Mouse (Mus musculus): ENCODE data around the gene Aldh1a3. TPM values are rescaled to one million over a fixed set of nuclear protein-coding genes. Genes with fewer than 3 reads are reported as not detected.

Aldh1a3 gene
- polyA plus RNA-seq, 1 experiment from 2014 or later: 0.69 TPM

DNA sequence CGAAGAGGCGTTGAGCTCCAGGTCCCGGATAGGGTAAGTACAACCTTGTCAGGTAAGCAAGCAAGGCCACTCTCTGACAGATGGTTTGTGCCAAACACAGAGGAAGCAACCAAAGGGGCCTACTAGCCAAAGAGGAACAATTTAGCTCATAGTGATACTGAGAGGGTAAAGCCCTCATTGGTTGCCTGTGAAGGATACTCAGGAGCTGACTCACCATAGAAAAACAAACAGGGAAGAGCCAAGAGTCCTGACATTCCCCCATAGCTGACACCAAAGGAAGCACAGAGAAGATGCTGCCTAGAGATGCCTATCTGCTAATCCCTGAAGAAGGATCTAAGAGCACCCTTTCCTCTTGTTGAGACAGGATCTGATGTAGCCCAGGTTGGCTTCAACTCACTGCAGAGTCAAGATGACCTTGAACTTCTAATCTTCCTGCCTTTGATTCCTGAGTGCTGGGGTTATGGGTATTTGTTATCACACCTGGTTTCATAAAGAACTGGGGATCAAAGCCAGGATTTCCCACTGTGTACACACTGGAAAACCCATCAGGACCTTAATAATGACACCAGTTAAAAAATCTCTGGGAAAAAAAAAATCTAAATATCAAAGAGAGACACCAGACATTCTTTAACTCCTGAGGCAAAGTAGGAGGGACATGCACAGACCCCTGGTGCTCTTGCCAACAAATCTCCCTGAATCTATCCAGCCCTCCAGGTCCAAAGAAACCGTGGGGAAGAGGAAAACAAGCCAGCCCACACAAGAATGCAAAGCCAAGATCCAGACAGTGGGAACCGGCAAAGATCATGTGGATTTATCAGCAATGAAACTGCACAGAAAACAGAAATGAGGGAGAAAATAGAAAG, 58.0 kb downstream of the Aldh1a3 start:
- H3K4me2 ChIP-seq: no peak overlapping the region
- no peak overlapping the region for H3K9ac ChIP-seq
- no peaks in the 10 kb centered on the region for H3K9me3 ChIP-seq (replicated peaks)
- ATAC-seq (ENCODE audit: insufficient read depth): no peak
- 70% methylated on average over 5 of the region's 5 CpGs for WGBS (ENCODE audit: insufficient replicate concordance)
- no peak overlapping the region for H3K4me3 ChIP-seq (replicated peaks)
- H3K27me3 ChIP-seq: no peaks in the 10 kb centered on the region
- no peaks in the 10 kb centered on the region; the same call in 1 of the 2 replicates for H3K36me3 ChIP-seq (replicated peaks)
- no peak overlapping the region for H3K27ac ChIP-seq (replicated peaks)
- H3K4me1 ChIP-seq (replicated peaks): peaks cover 6% of the 10 kb centered on the region; the same call in 1 of the 2 replicates

DNA sequence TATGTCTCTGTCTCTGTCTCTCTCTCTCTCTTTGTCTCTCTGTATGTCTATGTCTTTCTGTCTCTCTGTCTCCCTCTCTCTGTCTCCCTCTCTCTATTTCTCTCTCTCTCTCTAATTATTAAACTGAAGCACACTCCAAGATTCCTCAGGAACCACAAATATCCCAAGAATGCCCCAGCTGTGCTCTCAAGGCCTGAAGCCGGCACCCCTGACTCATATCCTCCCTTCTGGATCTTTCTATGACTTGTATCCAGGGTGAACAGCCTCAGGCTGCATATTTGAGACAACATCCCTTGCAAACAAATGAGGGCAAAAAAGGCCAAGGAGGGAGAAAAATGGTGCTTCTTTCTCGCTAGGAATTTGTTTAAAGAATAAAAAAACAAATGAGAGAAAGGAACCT, 61.4 kb downstream of the Aldh1a3 start, which contains the start of gene Gm10974:
Gene Gm10974 (plus strand): TSS at position 2 of the 400 bp plus-strand sequence.
- peaks cover 6% of the 10 kb centered on the region; the same call in 1 of the 2 replicates for H3K4me1 ChIP-seq (replicated peaks)
- H3K4me3 ChIP-seq (replicated peaks): no peak within 1 kb of the TSS
- WGBS (ENCODE audit: insufficient replicate concordance): 47% methylated on average over 2 of the region's 2 CpGs
- no peak for ATAC-seq (ENCODE audit: insufficient read depth)
- no peaks in the 10 kb centered on the region for H3K27me3 ChIP-seq
- no peaks in the 10 kb centered on the region; the same call in 1 of the 2 replicates for H3K36me3 ChIP-seq (replicated peaks)
- H3K9ac ChIP-seq: no peak within 1 kb of the TSS
- no peaks in the 10 kb centered on the region for H3K9me3 ChIP-seq (replicated peaks)
- H3K4me2 ChIP-seq: no peak within 1 kb of the TSS
- H3K27ac ChIP-seq (replicated peaks): no peak within 1 kb of the TSS

DNA sequence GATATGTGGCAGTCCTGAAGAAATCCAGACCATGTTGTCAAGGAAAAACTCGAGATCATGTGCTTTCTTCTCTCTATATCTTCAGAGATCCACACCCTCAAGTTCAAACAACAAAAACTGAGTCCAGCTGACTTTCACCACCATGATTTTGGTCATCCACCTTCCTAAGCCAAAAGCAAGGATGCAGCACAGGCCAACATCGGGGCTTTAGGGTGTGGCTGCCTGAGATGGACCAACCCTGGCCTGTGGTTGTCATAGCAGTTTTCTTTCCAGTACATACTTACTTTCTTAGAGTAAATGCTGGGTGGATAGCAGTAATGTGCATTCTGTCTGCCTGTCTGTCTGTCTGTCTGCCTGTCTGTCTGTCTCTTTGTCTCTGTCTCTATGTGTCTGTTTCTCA, 61.9 kb downstream of the Aldh1a3 start:
- Histone ChIP-seq H3K4me1 (replicated peaks) (peaks cover 6% of the 10 kb centered on the region; the same call in 1 of the 2 replicates), H3K36me3 (replicated peaks) (peaks cover 3% of the 10 kb centered on the region; the same call in 1 of the 2 replicates), H3K27ac (replicated peaks) (no peak overlapping the region), H3K9ac (no peak overlapping the region), H3K4me2 (no peak overlapping the region), H3K4me3 (replicated peaks) (no peak overlapping the region), H3K9me3 (replicated peaks) (0 out of 2 replicates have a peak, but pooled peaks cover 1% of the 10 kb centered on the region), H3K27me3 (no peaks in the 10 kb centered on the region)
- 60% methylated on average over 2 of the region's 2 CpGs for WGBS (ENCODE audit: insufficient replicate concordance)
- ATAC-seq (ENCODE audit: insufficient read depth): no peak

DNA sequence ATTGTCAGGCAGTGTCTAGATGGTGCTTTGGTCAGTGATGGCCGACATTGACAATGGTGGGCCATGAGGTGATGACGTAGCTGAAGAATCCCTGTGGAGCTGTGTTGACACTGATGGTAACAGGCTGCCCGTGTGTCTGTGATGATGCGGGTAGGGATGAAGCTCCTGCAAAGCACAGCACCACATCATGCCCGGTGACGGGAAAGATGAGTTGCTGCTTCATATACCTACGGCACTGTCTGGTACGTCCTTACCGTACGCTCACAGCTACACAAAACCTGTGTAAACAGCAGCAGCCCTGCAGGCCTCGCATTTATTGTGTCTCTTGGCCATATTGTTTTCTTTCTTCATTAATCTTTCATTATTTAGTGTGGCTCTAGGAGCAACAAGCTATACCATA, 62.8 kb downstream of the Aldh1a3 start:
- no peak for ATAC-seq (ENCODE audit: insufficient read depth)
- no peak overlapping the region for H3K9ac ChIP-seq
- H3K4me1 ChIP-seq (replicated peaks): 0 out of 2 replicates have a peak, but pooled peaks cover 3% of the 10 kb centered on the region
- H3K9me3 ChIP-seq (replicated peaks): 0 out of 2 replicates have a peak, but pooled peaks cover 4% of the 10 kb centered on the region
- no peaks in the 10 kb centered on the region for H3K27me3 ChIP-seq
- no peak overlapping the region for H3K4me2 ChIP-seq
- H3K4me3 ChIP-seq (replicated peaks): no peak overlapping the region
- H3K27ac ChIP-seq (replicated peaks): no peak overlapping the region
- 85% methylated on average over 11 of the region's 11 CpGs for WGBS (ENCODE audit: insufficient replicate concordance)
- H3K36me3 ChIP-seq (replicated peaks): peaks cover 8% of the 10 kb centered on the region; the same call in 1 of the 2 replicates

DNA sequence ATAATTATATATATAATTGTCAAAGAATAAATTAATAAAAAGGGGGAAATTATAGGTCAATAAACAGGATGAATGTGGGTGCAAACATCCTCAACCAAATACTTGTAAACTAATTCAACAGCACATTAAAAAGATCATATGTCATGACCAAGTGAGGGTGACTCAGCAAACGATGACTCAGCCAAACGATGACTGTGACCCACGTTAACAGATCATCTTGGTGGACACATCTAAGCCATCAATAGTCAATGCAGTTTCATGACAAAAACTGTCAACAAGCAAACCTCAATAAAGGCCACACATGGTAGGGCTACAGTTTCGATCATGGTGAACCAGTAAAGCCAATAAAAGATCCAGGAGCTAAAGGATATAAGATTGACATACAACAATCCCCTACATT, 68.3 kb downstream of the Aldh1a3 start:
- Histone ChIP-seq H3K4me2 (no peak overlapping the region), H3K4me1 (replicated peaks) (peaks cover 8% of the 10 kb centered on the region), H3K27ac (replicated peaks) (no peak overlapping the region), H3K9me3 (replicated peaks) (0 out of 2 replicates have a peak, but pooled peaks cover 4% of the 10 kb centered on the region), H3K36me3 (replicated peaks) (0 out of 2 replicates have a peak, but pooled peaks cover 8% of the 10 kb centered on the region), H3K4me3 (replicated peaks) (no peak overlapping the region), H3K27me3 (no peaks in the 10 kb centered on the region), H3K9ac (no peak overlapping the region)
- WGBS (ENCODE audit: insufficient replicate concordance): 63% methylated on average over 4 of the region's 4 CpGs
- ATAC-seq (ENCODE audit: insufficient read depth): no peak

DNA sequence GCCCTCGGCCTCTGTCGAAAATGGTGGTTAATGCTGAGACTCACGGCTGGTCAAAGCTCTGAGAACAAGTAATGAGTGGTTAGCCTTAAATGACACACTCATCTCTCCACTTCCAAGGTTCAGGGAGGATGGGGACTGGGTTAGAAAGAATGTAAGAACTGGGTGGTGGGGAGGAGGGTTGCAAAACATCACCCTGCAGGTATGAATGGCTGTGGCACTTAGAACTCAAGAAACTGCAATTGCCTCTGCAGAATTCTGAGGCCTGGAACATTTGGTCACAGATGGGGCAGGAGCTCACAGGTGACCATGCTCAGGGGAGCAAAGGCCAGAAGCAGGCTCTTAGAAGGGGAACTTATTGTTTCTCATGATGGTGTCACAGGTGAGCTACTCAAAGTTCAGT, 68.9 kb downstream of the Aldh1a3 start:
- H3K9ac ChIP-seq: no peak overlapping the region
- WGBS (ENCODE audit: insufficient replicate concordance): 73% methylated on average over 3 of the region's 3 CpGs
- H3K36me3 ChIP-seq (replicated peaks): 0 out of 2 replicates have a peak, but pooled peaks cover 8% of the 10 kb centered on the region
- H3K4me3 ChIP-seq (replicated peaks): no peak overlapping the region
- no peak for ATAC-seq (ENCODE audit: insufficient read depth)
- peaks cover 8% of the 10 kb centered on the region for H3K4me1 ChIP-seq (replicated peaks)
- no peaks in the 10 kb centered on the region for H3K27me3 ChIP-seq
- H3K4me2 ChIP-seq: no peak overlapping the region
- no peak overlapping the region for H3K27ac ChIP-seq (replicated peaks)
- H3K9me3 ChIP-seq (replicated peaks): 0 out of 2 replicates have a peak, but pooled peaks cover 4% of the 10 kb centered on the region

DNA sequence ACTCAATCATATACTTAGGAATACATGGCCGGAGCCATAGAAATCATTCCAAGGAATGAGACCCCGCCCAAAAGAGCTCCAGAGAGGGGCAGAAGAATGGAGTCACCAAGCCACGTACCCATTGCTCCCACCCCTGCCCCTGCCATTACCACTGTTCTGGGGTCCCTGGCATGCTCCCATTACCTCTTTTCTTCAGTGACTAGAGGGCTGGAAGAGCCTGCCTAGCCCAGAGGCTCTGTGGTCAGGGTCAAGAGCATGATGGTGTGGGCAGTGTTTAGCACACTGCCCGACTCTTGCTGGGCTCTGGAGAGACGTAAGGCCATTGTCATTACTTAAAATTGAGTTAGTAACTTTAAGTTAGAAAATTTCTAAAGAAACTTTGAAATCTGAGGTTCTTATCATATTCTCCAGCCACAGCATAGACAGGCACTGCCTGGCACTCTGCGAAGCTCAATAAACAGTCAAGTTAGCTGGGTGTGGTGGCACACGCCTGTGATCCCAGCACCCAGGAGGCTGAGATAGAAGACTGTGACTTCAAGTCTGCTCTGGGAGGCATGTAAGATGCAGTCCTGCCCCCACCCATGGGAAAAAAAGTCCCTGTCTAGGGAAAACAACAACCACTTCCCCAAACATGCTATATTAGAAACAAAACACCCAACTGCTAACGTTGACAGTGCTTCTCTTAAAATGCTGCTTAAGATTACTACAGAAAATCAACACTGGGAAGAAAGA, 71.4 kb downstream of the Aldh1a3 start:
- WGBS (ENCODE audit: insufficient replicate concordance): 51% methylated on average over 8 of the region's 8 CpGs
- Histone ChIP-seq H3K4me3 (replicated peaks) (no peak overlapping the region), H3K36me3 (replicated peaks) (0 out of 2 replicates have a peak, but pooled peaks cover 8% of the 10 kb centered on the region), H3K9ac (no peak overlapping the region), H3K27ac (replicated peaks) (no peak overlapping the region), H3K27me3 (no peaks in the 10 kb centered on the region), H3K4me1 (replicated peaks) (peaks cover 8% of the 10 kb centered on the region), H3K9me3 (replicated peaks) (0 out of 2 replicates have a peak, but pooled peaks cover 4% of the 10 kb centered on the region), H3K4me2 (no peak overlapping the region)
- peak; percentile 70 for ATAC-seq (ENCODE audit: insufficient read depth)

DNA sequence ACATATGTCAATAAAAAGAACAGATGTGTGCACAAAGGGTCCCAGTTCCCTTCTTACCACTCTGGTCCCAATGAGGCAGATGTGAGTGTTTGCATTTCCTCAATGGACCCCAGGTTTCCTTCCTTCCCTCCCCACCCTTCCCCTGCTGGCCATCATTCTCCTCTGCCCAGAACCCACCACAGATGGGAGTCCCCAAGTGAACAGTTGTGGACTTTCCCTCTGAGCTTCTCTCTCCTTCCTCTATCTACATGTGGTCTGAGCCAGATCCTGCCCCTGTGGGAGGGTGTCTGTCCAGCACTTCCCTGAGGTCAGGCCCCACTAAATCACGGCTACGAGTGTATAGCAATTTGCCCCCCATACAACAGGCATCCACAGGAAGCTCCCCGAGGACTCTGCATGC, 72.4 kb downstream of the Aldh1a3 start:
- Histone ChIP-seq H3K9ac (no peak overlapping the region), H3K4me1 (replicated peaks) (peaks cover 8% of the 10 kb centered on the region), H3K4me2 (no peak overlapping the region), H3K27me3 (no peaks in the 10 kb centered on the region), H3K4me3 (replicated peaks) (no peak overlapping the region), H3K9me3 (replicated peaks) (no peaks in the 10 kb centered on the region), H3K27ac (replicated peaks) (no peak overlapping the region), H3K36me3 (replicated peaks) (0 out of 2 replicates have a peak, but pooled peaks cover 1% of the 10 kb centered on the region)
- ATAC-seq (ENCODE audit: insufficient read depth): no peak
- 52% methylated on average over 3 of the region's 3 CpGs for WGBS (ENCODE audit: insufficient replicate concordance)

DNA sequence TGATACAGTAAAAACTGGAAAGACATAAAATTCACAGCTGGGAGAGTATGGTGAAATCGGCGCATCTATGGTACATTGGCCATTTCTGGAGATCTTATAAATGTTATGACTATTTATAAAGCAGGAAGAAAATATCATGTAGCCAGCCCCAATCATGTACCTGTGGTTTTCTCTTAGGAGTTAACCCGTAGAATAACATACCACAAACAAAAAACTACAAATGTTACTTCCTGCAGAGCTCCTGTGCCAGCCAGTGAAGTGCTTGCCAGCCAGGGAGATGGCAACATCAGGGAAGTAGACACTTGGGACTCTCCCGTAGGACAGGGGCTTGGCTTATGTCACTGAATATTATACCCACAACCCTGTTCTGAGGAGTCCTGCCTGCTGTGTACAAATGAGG, 76.2 kb downstream of the Aldh1a3 start:
- ATAC-seq (ENCODE audit: insufficient read depth): no peak
- H3K36me3 ChIP-seq (replicated peaks): no peaks in the 10 kb centered on the region
- H3K9me3 ChIP-seq (replicated peaks): no peaks in the 10 kb centered on the region
- no peak overlapping the region for H3K4me3 ChIP-seq (replicated peaks)
- no peak overlapping the region for H3K4me2 ChIP-seq
- 62% methylated on average over 4 of the region's 4 CpGs for WGBS (ENCODE audit: insufficient replicate concordance)
- no peak overlapping the region for H3K27ac ChIP-seq (replicated peaks)
- H3K9ac ChIP-seq: no peak overlapping the region
- peaks cover 11% of the 10 kb centered on the region for H3K4me1 ChIP-seq (replicated peaks)
- H3K27me3 ChIP-seq: no peaks in the 10 kb centered on the region

DNA sequence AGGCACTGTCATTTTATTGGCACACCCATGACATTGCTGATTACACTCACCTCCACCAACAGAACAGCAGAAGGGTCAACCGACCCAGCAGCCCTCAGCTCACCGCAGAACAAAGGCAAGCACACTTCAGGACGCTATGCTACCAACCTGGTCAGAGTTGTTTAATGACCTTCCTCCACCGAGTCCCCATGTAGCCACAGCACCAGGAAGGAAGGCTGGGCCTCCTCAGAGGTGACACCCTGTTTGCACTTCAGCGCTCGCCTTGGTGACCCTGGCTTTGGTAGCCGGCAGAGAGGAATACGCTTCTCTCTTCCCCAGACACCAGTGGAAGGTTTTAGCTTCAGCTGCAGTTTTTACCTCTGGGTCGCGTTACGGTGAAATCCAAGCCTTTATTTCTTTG, 77.6 kb downstream of the Aldh1a3 start:
- no peak overlapping the region for H3K4me3 ChIP-seq (replicated peaks)
- no peaks in the 10 kb centered on the region for H3K27me3 ChIP-seq
- H3K9me3 ChIP-seq (replicated peaks): no peaks in the 10 kb centered on the region
- no peak for ATAC-seq (ENCODE audit: insufficient read depth)
- no peaks in the 10 kb centered on the region for H3K36me3 ChIP-seq (replicated peaks)
- 57% methylated on average over 11 of the region's 11 CpGs for WGBS (ENCODE audit: insufficient replicate concordance)
- no peak overlapping the region for H3K9ac ChIP-seq
- no peak overlapping the region for H3K27ac ChIP-seq (replicated peaks)
- H3K4me1 ChIP-seq (replicated peaks): peaks cover 4% of the 10 kb centered on the region; the same call in 1 of the 2 replicates
- no peak overlapping the region for H3K4me2 ChIP-seq

DNA sequence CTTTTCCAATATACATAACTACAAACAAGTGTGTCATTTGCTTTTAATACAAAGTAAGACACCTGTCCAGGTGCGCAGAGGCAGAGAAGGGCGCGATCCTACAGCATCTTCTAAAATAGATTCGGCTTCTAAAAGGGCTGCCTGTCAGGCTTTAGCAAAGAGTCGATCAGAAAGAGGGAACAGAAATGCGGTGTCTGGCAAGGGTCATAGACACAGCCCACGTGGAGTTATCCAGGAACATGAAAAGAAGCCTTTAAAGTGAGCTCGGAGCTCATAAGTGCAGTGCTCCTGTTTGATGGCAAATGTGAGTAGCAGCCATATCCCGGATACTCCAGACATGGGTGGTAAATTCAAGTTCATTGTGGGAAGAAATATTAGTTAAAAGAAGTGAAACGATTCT, 78.7 kb downstream of the Aldh1a3 start:
- H3K4me3 ChIP-seq (replicated peaks): no peak overlapping the region
- no peaks in the 10 kb centered on the region for H3K27me3 ChIP-seq
- H3K4me1 ChIP-seq (replicated peaks): peaks cover 4% of the 10 kb centered on the region; the same call in 1 of the 2 replicates
- no peaks in the 10 kb centered on the region for H3K36me3 ChIP-seq (replicated peaks)
- 76% methylated on average over 10 of the region's 10 CpGs for WGBS (ENCODE audit: insufficient replicate concordance)
- no peaks in the 10 kb centered on the region for H3K9me3 ChIP-seq (replicated peaks)
- no peak for ATAC-seq (ENCODE audit: insufficient read depth)
- no peak overlapping the region for H3K4me2 ChIP-seq
- H3K9ac ChIP-seq: no peak overlapping the region
- H3K27ac ChIP-seq (replicated peaks): no peak overlapping the region

Data from liver, embryonic 15.5 days (tissue).